Mouse (Mus musculus): ENCODE measurements around the gene Foxk2. TPM values are rescaled to one million over a fixed set of nuclear protein-coding genes. Genes with fewer than 3 reads are reported as not detected.

The Foxk2 gene
- polyA plus RNA-seq, 1 experiment: 80.0 TPM

DNA sequence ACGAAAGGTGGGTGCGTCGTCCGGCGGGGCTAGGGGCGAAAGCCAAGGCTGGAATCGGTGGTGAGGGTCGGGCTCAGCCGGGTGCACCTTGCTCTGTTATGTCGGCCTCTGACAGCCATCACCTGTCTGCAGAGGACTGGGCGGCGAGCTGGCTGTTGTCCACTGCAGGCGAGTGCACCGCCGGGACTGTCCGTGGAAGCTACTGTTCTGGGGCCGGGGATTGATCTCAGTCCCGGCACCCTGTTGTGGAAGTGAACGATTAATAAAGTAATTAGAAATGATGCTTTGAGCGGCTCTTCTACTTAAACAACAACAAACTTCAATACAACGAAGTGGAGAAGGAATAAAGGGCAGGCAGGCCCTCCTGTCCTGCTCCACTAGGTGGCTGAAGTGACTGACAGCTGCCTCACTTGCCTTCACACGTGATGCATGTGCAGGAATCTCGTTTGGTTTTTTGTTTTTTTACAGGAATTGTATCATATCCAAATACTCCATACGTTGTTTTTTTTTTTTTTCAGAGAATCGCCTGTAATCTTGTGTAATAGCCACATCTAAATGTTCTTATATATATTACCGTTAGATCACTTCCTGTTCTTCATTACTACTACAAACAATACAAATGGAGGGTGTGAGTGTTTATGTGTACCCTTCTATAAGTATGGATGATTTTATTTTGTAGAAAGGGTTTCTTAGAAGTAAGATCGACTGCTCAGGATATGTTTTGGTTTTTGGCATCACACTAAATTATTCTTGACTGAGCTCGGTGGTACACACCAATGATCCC, 22.3 kb upstream of the Foxk2 start:
- H3K4me1 ChIP-seq (ENCODE audit: control insufficient read depth, insufficient read depth, low read length): no peaks in the 10 kb centered on the region; the same call in none of the 2 replicates
- peak overlapping the region; percentile 97 for H3K4me3 ChIP-seq (ENCODE audit: control insufficient read depth, low read depth, low read length)
- H3K36me3 ChIP-seq (ENCODE audit: control insufficient read depth, insufficient read depth, low read length): no peaks in the 10 kb centered on the region
- TF ChIP-seq POLR2A (IDR thresholded peaks at IDR 0.05; ENCODE audit: control insufficient read depth, low read depth, low read length) (no peak), CTCF (IDR thresholded peaks at IDR 0.05; ENCODE audit: control insufficient read depth, insufficient read depth, insufficient replicate concordance, low read depth, low read length) (peak; percentile 24; the same call in 1 of the 2 replicates)
- H3K27me3 ChIP-seq (ENCODE audit: control insufficient read depth, insufficient read depth, low read length): no peaks in the 10 kb centered on the region
- H3K27ac ChIP-seq (ENCODE audit: control insufficient read depth, insufficient read depth, low read depth, low read length): peak overlapping the region; percentile 88

DNA sequence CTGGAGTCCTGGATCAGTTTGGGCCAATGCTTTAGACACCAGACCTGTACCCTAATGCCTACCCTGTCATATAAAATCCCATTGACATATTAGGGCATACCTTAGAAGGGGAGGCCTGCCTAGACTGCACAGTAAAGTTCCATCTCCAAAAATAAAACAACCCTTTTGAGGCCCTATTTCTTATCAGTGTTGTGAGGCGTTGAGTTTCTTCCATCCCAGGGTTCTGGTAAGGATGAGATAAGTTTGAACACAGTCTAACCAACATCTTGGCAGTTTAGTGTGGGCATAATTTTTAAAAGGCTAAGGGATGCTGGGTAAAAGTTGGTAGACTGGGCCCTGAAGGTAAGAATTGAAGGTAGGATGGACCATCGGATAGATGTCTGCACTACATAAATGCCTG, 20.1 kb upstream of the Foxk2 start:
- Histone ChIP-seq H3K4me3 (ENCODE audit: control insufficient read depth, low read depth, low read length) (no peak overlapping the region), H3K4me1 (ENCODE audit: control insufficient read depth, insufficient read depth, low read length) (no peaks in the 10 kb centered on the region; the same call in none of the 2 replicates), H3K27ac (ENCODE audit: control insufficient read depth, insufficient read depth, low read depth, low read length) (no peak overlapping the region), H3K36me3 (ENCODE audit: control insufficient read depth, insufficient read depth, low read length) (no peaks in the 10 kb centered on the region), H3K27me3 (ENCODE audit: control insufficient read depth, insufficient read depth, low read length) (no peaks in the 10 kb centered on the region)
- TF ChIP-seq POLR2A (IDR thresholded peaks at IDR 0.05; ENCODE audit: control insufficient read depth, low read depth, low read length) (no peak), CTCF (IDR thresholded peaks at IDR 0.05; ENCODE audit: control insufficient read depth, insufficient read depth, insufficient replicate concordance, low read depth, low read length) (no peak)

DNA sequence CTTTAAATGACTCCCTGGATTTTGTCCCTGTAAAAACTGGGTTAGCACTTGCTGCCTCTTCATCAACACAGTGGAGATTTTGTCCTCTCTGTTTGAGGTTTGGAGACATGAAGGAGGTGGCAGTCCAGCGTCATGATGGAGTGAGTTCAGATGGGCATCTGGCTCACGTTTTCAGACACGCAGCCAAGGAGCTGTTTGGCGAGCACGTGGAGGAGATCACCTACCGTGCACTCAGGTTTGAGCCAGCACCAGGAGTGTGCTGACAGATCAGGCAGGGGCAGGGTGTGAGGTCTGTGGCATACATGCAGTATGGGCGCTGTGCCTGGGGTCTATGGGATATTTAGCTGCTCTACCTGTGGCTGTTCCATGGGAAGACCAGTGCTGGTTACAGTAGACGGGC, 9.6 kb upstream of the Foxk2 start:
- Histone ChIP-seq H3K27ac (ENCODE audit: control insufficient read depth, insufficient read depth, low read depth, low read length) (no peak overlapping the region), H3K27me3 (ENCODE audit: control insufficient read depth, insufficient read depth, low read length) (no peaks in the 10 kb centered on the region), H3K36me3 (ENCODE audit: control insufficient read depth, insufficient read depth, low read length) (peaks cover 4% of the 10 kb centered on the region), H3K4me3 (ENCODE audit: control insufficient read depth, low read depth, low read length) (no peak overlapping the region), H3K4me1 (ENCODE audit: control insufficient read depth, insufficient read depth, low read length) (no peaks in the 10 kb centered on the region)
- TF ChIP-seq CTCF (IDR thresholded peaks at IDR 0.05; ENCODE audit: control insufficient read depth, insufficient read depth, insufficient replicate concordance, low read depth, low read length) (no peak), POLR2A (IDR thresholded peaks at IDR 0.05; ENCODE audit: control insufficient read depth, low read depth, low read length) (no peak)

DNA sequence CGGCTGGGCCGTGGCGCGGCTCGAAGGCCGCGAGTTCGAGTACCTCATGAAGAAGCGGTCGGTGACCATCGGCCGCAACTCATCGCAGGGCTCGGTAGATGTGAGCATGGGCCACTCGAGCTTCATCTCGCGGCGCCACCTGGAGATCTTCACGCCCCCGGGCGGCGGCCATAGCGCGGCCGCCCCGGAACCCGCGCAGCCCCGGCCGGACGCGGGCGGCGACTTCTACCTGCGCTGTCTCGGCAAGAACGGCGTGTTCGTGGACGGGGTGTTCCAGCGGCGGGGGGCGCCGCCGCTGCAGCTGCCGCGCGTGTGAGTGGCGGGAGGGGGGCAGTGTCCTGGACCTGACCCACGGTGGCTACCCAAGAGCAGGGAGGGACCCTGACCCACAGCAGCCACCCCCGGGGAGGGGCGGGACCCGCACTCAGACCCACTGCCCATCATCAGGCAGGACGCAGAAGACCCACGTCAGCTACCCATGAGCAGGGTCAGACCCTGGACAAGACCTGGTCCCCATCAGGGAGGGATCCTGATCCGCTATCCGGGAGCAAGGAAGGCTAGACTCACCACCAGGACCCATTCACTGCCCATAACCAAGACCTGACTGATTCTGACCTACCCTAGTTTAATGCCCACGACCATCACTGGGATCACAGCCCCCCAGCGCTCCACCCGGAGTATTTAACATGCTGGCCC, 569 bp downstream of the Foxk2 start:
- no peaks in the 10 kb centered on the region for H3K36me3 ChIP-seq (ENCODE audit: control insufficient read depth, insufficient read depth, low read length)
- no peak for TF ChIP-seq CTCF (IDR thresholded peaks at IDR 0.05; ENCODE audit: control insufficient read depth, insufficient read depth, insufficient replicate concordance, low read depth, low read length)
- peak; percentile 23; the same call in 1 of the 2 replicates for TF ChIP-seq POLR2A (IDR thresholded peaks at IDR 0.05; ENCODE audit: control insufficient read depth, low read depth, low read length)
- H3K27me3 ChIP-seq (ENCODE audit: control insufficient read depth, insufficient read depth, low read length): no peaks in the 10 kb centered on the region
- peak overlapping the region; percentile 91 for H3K4me3 ChIP-seq (ENCODE audit: control insufficient read depth, low read depth, low read length)
- peak overlapping the region; percentile 65 for H3K27ac ChIP-seq (ENCODE audit: control insufficient read depth, insufficient read depth, low read depth, low read length)
- peaks cover 10% of the 10 kb centered on the region for H3K4me1 ChIP-seq (ENCODE audit: control insufficient read depth, insufficient read depth, low read length)

DNA sequence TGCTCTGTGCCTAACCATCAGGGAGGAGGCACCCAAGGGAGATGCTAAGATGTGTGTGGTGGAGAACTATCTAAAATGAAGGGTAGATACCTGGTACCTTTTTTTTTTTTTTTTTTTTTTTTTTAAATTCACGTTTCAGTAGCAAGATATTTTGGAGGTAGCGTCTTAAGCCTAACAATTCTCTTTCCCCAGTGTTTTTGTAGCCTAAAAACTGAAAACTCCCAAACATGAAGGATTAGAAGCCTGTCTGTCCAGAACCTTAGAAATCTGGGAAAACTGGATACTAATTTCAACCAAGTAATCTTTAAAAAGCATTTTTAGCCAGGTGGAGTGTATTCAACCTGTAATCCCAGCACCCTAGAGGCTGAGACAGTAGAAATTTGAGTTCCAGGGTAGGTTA, 1.3 kb downstream of the Foxk2 start:
- Histone ChIP-seq H3K27me3 (ENCODE audit: control insufficient read depth, insufficient read depth, low read length) (no peaks in the 10 kb centered on the region), H3K4me1 (ENCODE audit: control insufficient read depth, insufficient read depth, low read length) (peaks cover 10% of the 10 kb centered on the region), H3K27ac (ENCODE audit: control insufficient read depth, insufficient read depth, low read depth, low read length) (no peak overlapping the region), H3K36me3 (ENCODE audit: control insufficient read depth, insufficient read depth, low read length) (no peaks in the 10 kb centered on the region), H3K4me3 (ENCODE audit: control insufficient read depth, low read depth, low read length) (peak overlapping the region; percentile 91)
- TF ChIP-seq POLR2A (IDR thresholded peaks at IDR 0.05; ENCODE audit: control insufficient read depth, low read depth, low read length) (no peak), CTCF (IDR thresholded peaks at IDR 0.05; ENCODE audit: control insufficient read depth, insufficient read depth, insufficient replicate concordance, low read depth, low read length) (no peak)

DNA sequence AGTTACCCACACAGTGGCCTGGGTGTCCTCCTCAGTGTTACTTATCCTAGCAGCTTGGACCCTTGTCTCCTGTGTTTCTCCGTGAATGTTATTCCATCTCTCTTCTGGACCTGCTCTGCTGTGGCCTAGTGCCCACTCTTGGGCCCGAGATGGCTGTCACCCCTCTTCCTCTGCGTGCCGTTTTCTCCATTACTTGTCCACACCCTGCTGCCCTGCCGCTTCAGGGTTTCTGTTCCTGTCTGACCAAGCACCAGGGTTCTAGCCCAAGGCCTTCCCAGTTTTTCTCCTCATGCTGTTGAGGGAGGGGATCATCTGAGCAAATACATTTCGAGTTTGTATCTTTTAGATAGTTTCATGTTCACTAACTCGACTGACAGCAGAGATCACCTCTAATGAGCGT, 17.7 kb downstream of the Foxk2 start:
- Histone ChIP-seq H3K4me1 (ENCODE audit: control insufficient read depth, insufficient read depth, low read length) (no peaks in the 10 kb centered on the region), H3K4me3 (ENCODE audit: control insufficient read depth, low read depth, low read length) (no peak overlapping the region), H3K36me3 (ENCODE audit: control insufficient read depth, insufficient read depth, low read length) (no peaks in the 10 kb centered on the region), H3K27me3 (ENCODE audit: control insufficient read depth, insufficient read depth, low read length) (no peaks in the 10 kb centered on the region), H3K27ac (ENCODE audit: control insufficient read depth, insufficient read depth, low read depth, low read length) (no peak overlapping the region)
- no peak for TF ChIP-seq POLR2A (IDR thresholded peaks at IDR 0.05; ENCODE audit: control insufficient read depth, low read depth, low read length)
- TF ChIP-seq CTCF (IDR thresholded peaks at IDR 0.05; ENCODE audit: control insufficient read depth, insufficient read depth, insufficient replicate concordance, low read depth, low read length): no peak

DNA sequence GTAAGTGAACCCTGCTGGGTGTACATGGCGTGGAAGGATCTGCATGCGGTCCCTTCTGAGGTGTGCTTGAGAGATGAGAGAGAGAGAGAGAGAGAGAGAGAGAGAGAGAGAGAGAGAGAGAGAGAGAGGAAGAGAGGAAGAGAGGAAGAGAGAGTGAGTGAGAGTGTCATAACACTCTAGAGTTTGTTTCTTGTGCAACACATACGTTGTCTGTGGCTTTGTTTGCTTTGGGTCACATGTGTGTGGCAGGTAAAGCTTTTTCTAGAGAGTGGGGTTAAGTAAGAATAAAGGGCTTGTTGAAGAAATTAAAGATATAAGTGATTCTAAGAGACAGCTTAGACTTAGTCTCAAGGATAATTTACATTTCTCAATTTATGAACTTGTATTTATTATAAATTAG, 18.2 kb downstream of the Foxk2 start:
- Histone ChIP-seq H3K4me1 (ENCODE audit: control insufficient read depth, insufficient read depth, low read length) (no peaks in the 10 kb centered on the region), H3K27ac (ENCODE audit: control insufficient read depth, insufficient read depth, low read depth, low read length) (no peak overlapping the region), H3K4me3 (ENCODE audit: control insufficient read depth, low read depth, low read length) (no peak overlapping the region), H3K27me3 (ENCODE audit: control insufficient read depth, insufficient read depth, low read length) (no peaks in the 10 kb centered on the region), H3K36me3 (ENCODE audit: control insufficient read depth, insufficient read depth, low read length) (no peaks in the 10 kb centered on the region)
- TF ChIP-seq CTCF (IDR thresholded peaks at IDR 0.05; ENCODE audit: control insufficient read depth, insufficient read depth, insufficient replicate concordance, low read depth, low read length) (no peak), POLR2A (IDR thresholded peaks at IDR 0.05; ENCODE audit: control insufficient read depth, low read depth, low read length) (no peak)

All from testis, adult 2 months (tissue).